Comparison of ENCODE assay signal across 12 mouse cellular contexts in the genomic region with DNA sequence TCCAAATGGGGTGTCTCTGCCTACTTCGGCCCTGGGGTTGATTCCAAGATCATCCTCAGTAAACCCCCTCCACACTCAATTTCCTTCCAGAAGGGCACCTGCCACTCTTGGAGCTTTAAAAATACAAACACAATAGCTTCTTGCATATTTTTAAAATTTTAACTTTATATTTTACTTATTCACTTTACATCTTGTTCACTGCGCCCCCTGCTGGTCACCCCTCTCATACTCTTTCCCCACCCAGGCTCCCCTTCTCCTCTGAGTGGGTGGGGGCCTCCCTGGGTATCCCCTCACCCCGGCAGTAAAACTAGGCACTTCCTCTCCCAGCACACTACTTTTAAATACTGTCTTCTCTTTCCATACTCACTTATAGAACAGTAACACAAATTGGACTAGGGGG.
A peak's percentile ranks its signal among the peaks of the same experiment; 100 is the strongest.
DNase-seq lines count a peak whose midpoint lies in the region; ATAC-seq and TF ChIP-seq lines count a peak whose summit lies in the region.
"Had no signal": no experiment of that assay in that cellular context is flagged by ENCODE, and none has a peak within 500 bp of the region (broad histone marks: within the 10 kb centered on the region; RNA-seq: fewer than 3 reads in every experiment).

No protein-coding gene starts in this region.

- H3K4me2 ChIP-seq in hindbrain, embryonic 12.5 days (replicated peaks): no peak overlapping the region
- H3K4me2 ChIP-seq in forebrain, embryonic 12.5 days: no peak overlapping the region
- H3K4me2 ChIP-seq: embryonic facial prominence, embryonic 13.5 days; heart, embryonic 13.5 days; neural tube, embryonic 13.5 days had no signal

- no peaks in the 10 kb centered on the region for H3K36me3 ChIP-seq in hindbrain, embryonic 12.5 days
- no peaks in the 10 kb centered on the region for H3K36me3 ChIP-seq in forebrain, embryonic 12.5 days (replicated peaks)
- H3K36me3 ChIP-seq: embryonic facial prominence, embryonic 13.5 days; G1E; heart, embryonic 13.5 days; neural tube, embryonic 13.5 days had no signal

- no peak overlapping the region for H3K4me3 ChIP-seq in lung, adult 2 months (replicated peaks; ENCODE audit: extremely low read depth, low read depth, low read length)
- H3K4me3 ChIP-seq in hindbrain, embryonic 12.5 days: no peak overlapping the region
- H3K4me3 ChIP-seq in forebrain, embryonic 12.5 days (replicated peaks): no peak overlapping the region
- H3K4me3 ChIP-seq: embryonic facial prominence, embryonic 13.5 days; heart, embryonic 13.5 days; neural tube, embryonic 13.5 days had no signal

- 74% methylated on average over 3 of the region's 3 CpGs for WGBS in lung, adult 2 months
- WGBS in hindbrain, embryonic 12.5 days: 87% methylated on average over 3 of the region's 3 CpGs
- WGBS in forebrain, embryonic 12.5 days: 85% methylated on average over 3 of the region's 3 CpGs

- TF ChIP-seq CTCF in lung, adult 2 months (IDR thresholded peaks at IDR 0.05; ENCODE audit: insufficient read depth, low read length): peak; percentile 37

- no peak for ATAC-seq in hindbrain, embryonic 12.5 days (ENCODE audit: low FRiP score)
- ATAC-seq in forebrain, embryonic 12.5 days (ENCODE audit: low FRiP score): no peak

- no peaks in the 10 kb centered on the region for H3K4me1 ChIP-seq in lung, adult 2 months (ENCODE audit: control insufficient read depth, insufficient read depth, low read length)
- H3K4me1 ChIP-seq in hindbrain, embryonic 12.5 days: no peaks in the 10 kb centered on the region
- H3K4me1 ChIP-seq in forebrain, embryonic 12.5 days: no peaks in the 10 kb centered on the region
- H3K4me1 ChIP-seq: embryonic facial prominence, embryonic 13.5 days; heart, embryonic 13.5 days; neural tube, embryonic 13.5 days had no signal

- H3K27me3 ChIP-seq in hindbrain, embryonic 12.5 days: no peaks in the 10 kb centered on the region
- H3K27me3 ChIP-seq in forebrain, embryonic 12.5 days: no peaks in the 10 kb centered on the region
- H3K27me3 ChIP-seq: embryonic facial prominence, embryonic 13.5 days; heart, embryonic 13.5 days; neural tube, embryonic 13.5 days had no signal

- intact Hi-C loops in gastrocnemius, postnatal 14 days (cut with DNase I; ENCODE audit: low total_unique reads): no loop called here

- H3K27ac ChIP-seq in hindbrain, embryonic 12.5 days: no peak overlapping the region
- H3K27ac ChIP-seq in forebrain, embryonic 12.5 days: no peak overlapping the region
- H3K27ac ChIP-seq: embryonic facial prominence, embryonic 13.5 days; heart, embryonic 13.5 days; neural tube, embryonic 13.5 days had no signal

- peak; percentile 17 for DNase-seq in gastrocnemius, postnatal 14 days
- DNase-seq in gastrocnemius, postnatal 4 days (ENCODE audit: low spot score in 2 of 2): no peak
- peak; percentile 26 for DNase-seq in urinary bladder, postnatal 14 days (ENCODE audit: low spot score)
- DNase-seq in urinary bladder, postnatal 36 days (ENCODE audit: low spot score in 2 of 2): no peak
- peak; percentile 55 for DNase-seq in lung, adult 2 months
- DNase-seq in left cerebral cortex, adult 9 months (ENCODE audit: low spot score in 2 of 2): no peak

- TF ChIP-seq POLR2A in lung, adult 2 months (IDR thresholded peaks at IDR 0.05; ENCODE audit: borderline replicate concordance, extremely low read depth, low read depth, low read length): no peak

- peaks cover 20% of the 10 kb centered on the region; the same call in 1 of the 2 replicates for H3K9me3 ChIP-seq in hindbrain, embryonic 12.5 days (replicated peaks)
- peaks cover 9% of the 10 kb centered on the region for H3K9me3 ChIP-seq in forebrain, embryonic 12.5 days

- no peak overlapping the region for H3K9ac ChIP-seq in hindbrain, embryonic 12.5 days
- no peak overlapping the region for H3K9ac ChIP-seq in forebrain, embryonic 12.5 days
- H3K9ac ChIP-seq: embryonic facial prominence, embryonic 13.5 days; heart, embryonic 13.5 days; neural tube, embryonic 13.5 days had no signal

Comparison
In these comparisons a context has a peak if more than half of its experiments do, and no peak if none do; other contexts are left out.
1. DNase-seq: peak in gastrocnemius, postnatal 14 days (single experiment), urinary bladder, postnatal 14 days (single experiment) and lung, adult 2 months (single experiment); none in gastrocnemius, postnatal 4 days (0 of 2), urinary bladder, postnatal 36 days (0 of 2) and left cerebral cortex, adult 9 months (0 of 2).